Mouse (Mus musculus) mouse embryonic stem cell (cell line): ENCODE results near the gene Dnm1.

Experiments
- in situ Hi-C, 2 experiments: fragments of 300-500 bp; cut with MboI; formaldehyde crosslinking; loops; 1 replicate in 1 of 2; 3 replicates in 1 of 2; pipeline ENCODE4 v1.14.3; 2019 to 2020; ENCODE audit warnings: low sequenced_read_pairs in 2 of 2, low pct_unique_long_range_greater_than_20kb in 1 of 2, mixed read lengths in 1 of 2; ENCODE audit not compliant: unreplicated experiment in 1 of 2

The Dnm1 gene

GRCm38 (mm10) chr2:32353007-32353542, at the start of gene Dnm1:
Gene Dnm1 (minus strand): TSS chr2:32353338.
- in situ Hi-C loops, result no loop called here

- in situ Hi-C loops, result no loop called here
Measured at GRCm38 (mm10) chr2:32396695-32397094, 43.6 kb upstream of the Dnm1 start.

GRCm38 (mm10) chr2:32395946-32396621, 42.9 kb upstream of the Dnm1 start:
- in situ Hi-C loops, result no loop called here

GRCm38 (mm10) chr2:32395484-32395945, 42.4 kb upstream of the Dnm1 start, which contains the start of gene Ptges2:
Gene Ptges2 (plus strand): TSS chr2:32395896.
- in situ Hi-C loops, result no loop called here

- in situ Hi-C loops, result no loop called here
Measured at GRCm38 (mm10) chr2:32394973-32395372, 41.8 kb upstream of the Dnm1 start.

- in situ Hi-C loops, result no loop called here
Measured at GRCm38 (mm10) chr2:32392063-32392462, 38.9 kb upstream of the Dnm1 start.

- in situ Hi-C loops, result no loop called here
Measured at GRCm38 (mm10) chr2:32390871-32391270, 37.7 kb upstream of the Dnm1 start.

- in situ Hi-C loops, result no loop called here
Measured at GRCm38 (mm10) chr2:32389157-32389556, 36.0 kb upstream of the Dnm1 start.

GRCm38 (mm10) chr2:32387706-32388490, 34.8 kb upstream of the Dnm1 start, which contains the start of gene Lcn2:
Gene Lcn2 (minus strand): TSS chr2:32388252.
- in situ Hi-C loops, result no loop called here

GRCm38 (mm10) chr2:32382689-32383088, 29.6 kb upstream of the Dnm1 start:
- in situ Hi-C loops, result no loop called here

GRCm38 (mm10) chr2:32381775-32382223, 28.7 kb upstream of the Dnm1 start, which contains the start of gene 1110008P14Rik:
Gene 1110008P14Rik (minus strand): TSS chr2:32381938.
- in situ Hi-C loops, result no loop called here

GRCm38 (mm10) chr2:32381141-32381774, 28.1 kb upstream of the Dnm1 start:
- in situ Hi-C loops, result no loop called here

GRCm38 (mm10) chr2:32380001-32380500, 26.9 kb upstream of the Dnm1 start:
- in situ Hi-C loops, result no loop called here

- in situ Hi-C loops, result no loop called here
Measured at GRCm38 (mm10) chr2:32376963-32377362, 23.8 kb upstream of the Dnm1 start.

GRCm38 (mm10) chr2:32375317-32375940, 22.3 kb upstream of the Dnm1 start:
- in situ Hi-C loops, result no loop called here

GRCm38 (mm10) chr2:32374191-32374590, 21.1 kb upstream of the Dnm1 start:
- in situ Hi-C loops, result no loop called here

- in situ Hi-C loops, result no loop called here
Measured at GRCm38 (mm10) chr2:32367315-32367714, 14.2 kb upstream of the Dnm1 start.

GRCm38 (mm10) chr2:32364121-32364520, 11.0 kb upstream of the Dnm1 start:
- in situ Hi-C loops, result no loop called here
